Mouse (Mus musculus) adrenal gland, adult 10 weeks (tissue): ENCODE results near the gene Olfr1024. TPM values are rescaled to one million over a fixed set of nuclear protein-coding genes. Genes with fewer than 3 reads are reported as not detected.

ENCODE experiments used
- polyA plus RNA-seq: library from polyadenylated mRNA; stranded (reverse); fragments of 350-450 nt; fragmentation: Illumina TruSeq; extraction: RNeasy Lipid Tissue Mini Kit (QIAGEN cat#74804); gene quantifications from one replicate; pipeline ENCODE4 v1.2.3, GENCODE M21; 2014; ENCODE audit warnings: low read depth, low replicate concordance

Olfr1024 gene
- not detected for polyA plus RNA-seq

DNA sequence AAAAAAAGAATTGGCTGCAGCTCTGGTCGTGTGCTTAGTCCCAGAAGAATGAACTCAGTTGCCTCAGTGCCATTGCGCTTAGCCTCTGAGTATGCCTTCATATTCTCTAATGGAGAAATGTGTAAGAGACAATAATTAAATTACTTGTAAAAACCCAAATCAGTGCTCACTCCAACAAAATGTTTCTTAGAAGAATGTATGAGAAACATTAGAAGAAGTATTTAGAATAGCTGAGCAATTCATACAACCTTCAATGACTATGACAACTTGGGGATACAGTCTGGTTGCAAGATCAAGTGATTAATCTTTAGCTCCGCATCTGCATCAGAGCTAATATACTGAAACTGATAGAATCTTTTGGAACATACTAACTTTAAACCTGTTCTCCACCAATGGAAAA, at the start of gene Olfr1024:
Gene Olfr1024 (minus strand): TSS at position 101 of the 400 bp plus-strand sequence.

DNA sequence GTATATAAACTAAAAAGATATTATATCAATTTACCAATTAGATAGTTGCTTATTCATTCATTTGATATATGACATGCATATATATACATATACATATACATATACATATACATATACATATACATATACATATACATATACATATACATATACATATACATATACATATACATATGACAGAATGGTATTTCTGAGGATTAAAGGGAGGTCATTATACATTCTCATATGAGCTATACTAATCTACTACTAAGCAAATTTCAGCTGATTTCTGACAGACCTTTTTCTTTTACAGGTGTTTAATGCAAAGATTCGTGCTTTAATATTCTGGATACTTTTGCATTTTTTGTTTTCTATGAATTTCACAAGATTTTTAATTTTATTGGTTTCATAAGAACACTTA, 45.3 kb upstream of the Olfr1024 start, which contains the start of gene Olfr1028:
Gene Olfr1028 (plus strand): TSS at position 301 of the 400 bp plus-strand sequence.

GRCm38 (mm10) chr2:85921258-85921657, 16.4 kb upstream of the Olfr1024 start, which contains the start of gene Olfr1026:
TSS of gene Olfr1026 (plus strand) at chr2:85921558.

DNA sequence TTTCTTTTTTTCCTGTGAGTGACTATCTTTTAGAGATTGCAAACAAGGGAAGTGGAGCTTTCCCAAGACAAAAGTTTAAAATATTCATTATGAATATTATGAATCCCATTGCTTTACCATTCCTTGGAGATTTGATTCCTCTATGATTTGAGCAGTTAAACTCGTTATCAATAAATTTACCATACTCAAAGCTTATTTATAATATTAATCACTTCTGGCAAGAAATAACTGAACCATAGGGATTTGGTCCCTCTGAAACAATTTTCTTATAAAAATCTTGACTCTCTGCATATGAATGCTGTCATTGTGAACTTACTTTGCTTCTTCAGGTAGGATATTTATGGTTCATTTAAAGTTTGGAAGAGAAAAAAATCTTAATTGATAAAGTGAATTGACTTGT, 10.0 kb upstream of the Olfr1024 start, which contains the start of gene Olfr1025-ps1:
Gene Olfr1025-ps1 (plus strand): TSS at position 301 of the 400 bp plus-strand sequence.

GRCm38 (mm10) chr2:85885340-85885739, 19.5 kb downstream of the Olfr1024 start, which contains the start of gene Olfr1023:
TSS of gene Olfr1023 (plus strand) at chr2:85885640.

DNA sequence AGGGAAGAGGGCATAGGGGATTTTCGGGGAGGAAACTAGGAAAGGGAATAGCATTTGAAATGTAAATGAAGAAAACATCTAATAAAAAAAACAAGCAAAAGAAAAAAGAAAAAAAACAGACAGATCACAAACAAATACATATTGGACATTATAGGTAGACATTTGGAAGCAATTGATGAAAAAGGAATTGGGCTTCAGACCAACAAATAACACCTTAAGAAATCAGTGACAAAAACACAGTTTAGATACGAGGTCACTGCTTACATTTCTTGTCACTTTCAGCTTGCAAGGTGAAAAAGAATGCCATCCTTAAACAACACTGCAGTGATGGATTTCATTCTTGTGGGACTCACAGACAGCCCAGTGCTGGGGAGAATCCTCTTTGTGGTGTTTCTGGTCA, 36.6 kb downstream of the Olfr1024 start, which contains the start of gene Olfr1022:
Gene Olfr1022 (plus strand): TSS at position 301 of the 400 bp plus-strand sequence.

Other genes with a start within 250 kb of the Olfr1024 start
- gene Olfr154, start 240.6 kb downstream of the Olfr1024 start, polyA plus RNA-seq: not detected
- not detected for gene Olfr1006, start 226.3 kb downstream of the Olfr1024 start, polyA plus RNA-seq
- gene Olfr1008, start 215.6 kb downstream of the Olfr1024 start, polyA plus RNA-seq: not detected
- gene Olfr1009, start 189.6 kb downstream of the Olfr1024 start, polyA plus RNA-seq: not detected
- not detected for gene Olfr1012, start 142.3 kb downstream of the Olfr1024 start, polyA plus RNA-seq
- 0.47 TPM for gene Olfr1013, start 138.0 kb downstream of the Olfr1024 start, polyA plus RNA-seq
- not detected for gene Olfr1014, start 132.3 kb downstream of the Olfr1024 start, polyA plus RNA-seq
- not detected for gene Olfr1015, start 123.0 kb downstream of the Olfr1024 start, polyA plus RNA-seq
- gene Olfr1016, start 102.5 kb downstream of the Olfr1024 start, polyA plus RNA-seq: not detected
- gene Olfr1018, start 86.6 kb downstream of the Olfr1024 start, polyA plus RNA-seq: not detected
- not detected for gene Olfr1019, start 59.6 kb downstream of the Olfr1024 start, polyA plus RNA-seq
- gene Olfr1020, start 58.0 kb downstream of the Olfr1024 start, polyA plus RNA-seq: not detected
- not detected for gene Olfr1022, start 36.5 kb downstream of the Olfr1024 start, polyA plus RNA-seq
- not detected for gene Olfr1023, start 19.4 kb downstream of the Olfr1024 start, polyA plus RNA-seq
- not detected for gene Olfr1025-ps1, start 10.1 kb upstream of the Olfr1024 start, polyA plus RNA-seq
- gene Olfr1026, start 16.5 kb upstream of the Olfr1024 start, polyA plus RNA-seq: not detected
- gene Olfr1028, start 45.4 kb upstream of the Olfr1024 start, polyA plus RNA-seq: not detected
- gene Olfr1029, start 68.8 kb upstream of the Olfr1024 start, polyA plus RNA-seq: 0.17 TPM
- not detected for gene Olfr1030, start 74.2 kb upstream of the Olfr1024 start, polyA plus RNA-seq
- gene Olfr1031, start 85.3 kb upstream of the Olfr1024 start, polyA plus RNA-seq: not detected
- gene Olfr1032, start 100.5 kb upstream of the Olfr1024 start, polyA plus RNA-seq: not detected
- 12.2 TPM for gene Olfr1033, start 115.6 kb upstream of the Olfr1024 start, polyA plus RNA-seq
- gene Olfr1034, start 140.8 kb upstream of the Olfr1024 start, polyA plus RNA-seq: 2.3 TPM
- gene Olfr1036, start 168.9 kb upstream of the Olfr1024 start, polyA plus RNA-seq: not detected
- not detected for gene Olfr1037, start 182.3 kb upstream of the Olfr1024 start, polyA plus RNA-seq
- gene Olfr1039, start 230.9 kb upstream of the Olfr1024 start, polyA plus RNA-seq: not detected
- gene Olfr1040, start 241.7 kb upstream of the Olfr1024 start, polyA plus RNA-seq: not detected